Mouse (Mus musculus) G1E (cell line): Measurements from ENCODE around the gene Ilk.

Experiments used
- CTCF ChIP-seq: IDR thresholded peaks from 2 replicates; pipeline ENCODE4 v1.5.1; 2012; ENCODE audit warnings: low read depth, low read length, inconsistent platforms, mixed read lengths
- GATA1 ChIP-seq: IDR thresholded peaks from 2 replicates; pipeline ENCODE4 v1.6.1; 2012; ENCODE audit warnings: borderline replicate concordance, low read length, inconsistent platforms, mixed read lengths
- TAL1 ChIP-seq: conservative IDR thresholded peaks from 2 replicates; pipeline ENCODE4 v1.6.1; 2012; ENCODE audit warnings: low read depth, low read length, inconsistent platforms, mixed read lengths

GRCm38 (mm10) chr7:105786506-105787284, 50.3 kb downstream of the Ilk start:
- no peak for TF ChIP-seq TAL1
- no peak for TF ChIP-seq CTCF
- no peak for TF ChIP-seq GATA1
